Mouse (Mus musculus): ENCODE measurements around the gene D630003M21Rik.

The D630003M21Rik gene

DNA sequence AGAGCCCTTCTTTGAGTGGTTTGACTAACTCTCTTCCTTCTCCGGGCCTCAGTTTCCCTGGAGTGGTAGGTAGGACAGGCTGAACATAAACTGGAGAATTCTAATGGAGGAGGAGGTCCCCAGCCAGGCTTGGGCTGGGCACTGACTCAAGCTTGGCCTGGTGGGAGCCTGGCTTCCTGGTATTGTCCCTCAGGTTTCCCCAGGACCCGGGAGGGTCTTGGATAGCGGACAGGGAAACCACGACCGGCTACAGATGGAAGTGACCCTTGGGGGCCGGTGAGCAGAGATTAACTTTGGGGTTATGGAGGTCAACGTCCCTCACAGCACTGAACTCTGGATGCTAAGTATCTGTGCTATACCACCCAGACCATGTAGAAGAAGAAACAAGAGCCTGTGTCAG is 87.8 kb downstream of the D630003M21Rik start:
- no peak for DNase-seq (ENCODE audit: low spot score)

- DNase-seq (ENCODE audit: low spot score), result no peak
Measured at GRCm38 (mm10) chr2:158140664-158141063, 88.4 kb downstream of the D630003M21Rik start.

DNA sequence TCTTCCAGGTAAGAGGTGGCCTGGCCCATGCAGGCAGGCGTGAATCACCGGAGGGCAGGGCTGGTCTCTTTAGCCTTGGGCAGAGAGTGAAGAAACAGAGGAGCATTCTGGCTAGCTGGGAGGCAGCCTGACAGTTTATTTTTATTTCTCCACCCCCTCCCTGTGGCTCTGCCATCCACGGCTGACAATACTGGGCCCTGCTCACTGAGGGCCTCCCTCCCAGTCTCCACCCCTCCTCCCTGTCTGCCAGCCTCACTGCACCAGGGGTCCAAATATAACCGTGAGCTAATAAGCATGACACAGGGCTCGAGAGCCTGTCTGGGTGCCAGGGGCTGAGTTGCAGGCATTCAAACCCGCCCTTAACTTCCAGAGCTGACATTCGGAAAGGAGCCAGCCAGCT is 89.4 kb downstream of the D630003M21Rik start:
- no peak for DNase-seq (ENCODE audit: low spot score)

- no peak for DNase-seq (ENCODE audit: low spot score)
Measured at GRCm38 (mm10) chr2:158138778-158139177, 90.2 kb downstream of the D630003M21Rik start.

GRCm38 (mm10) chr2:158137771-158138170 is 91.3 kb downstream of the D630003M21Rik start:
- no peak for DNase-seq (ENCODE audit: low spot score)

GRCm38 (mm10) chr2:158136205-158136604 is 92.8 kb downstream of the D630003M21Rik start:
- DNase-seq (ENCODE audit: low spot score), result peak; percentile 52

DNA sequence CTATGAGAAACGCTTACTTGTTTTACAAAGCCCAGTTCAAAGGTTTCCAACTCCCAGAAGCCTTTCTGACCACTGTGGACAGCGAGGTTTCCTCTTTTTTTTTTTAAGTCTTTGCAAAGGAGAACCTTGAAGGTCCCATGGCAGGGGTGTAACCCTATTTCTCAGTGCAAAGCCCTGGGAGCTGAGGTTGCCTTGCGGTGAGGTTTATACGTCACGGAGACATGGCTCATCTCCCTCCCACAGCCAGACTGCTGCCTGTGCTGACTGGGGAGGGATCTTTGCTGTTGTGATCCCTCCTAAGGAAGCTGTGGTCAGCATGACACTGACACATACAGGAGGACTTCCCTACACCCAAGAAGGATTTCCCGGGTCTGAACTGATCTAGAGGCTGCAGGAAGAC is 96.0 kb downstream of the D630003M21Rik start:
- no peak for DNase-seq (ENCODE audit: low spot score)

All from embryo, embryonic 10.5 days (tissue).